Mouse (Mus musculus) forebrain, embryonic 11.5 days (tissue): ENCODE data around the gene Pdgfa. TPM values are rescaled to one million over a fixed set of nuclear protein-coding genes. Genes with fewer than 3 reads are reported as not detected.

Experiments used
- ATAC-seq: fragments of 200-750 bp; cut with Nextera tagmentation; replicated peaks from 2 replicates; pipeline ENCODE4 v1.8.0; 2017; ENCODE audit warnings: moderate TSS enrichment; ENCODE audit not compliant: low FRiP score
- DNase-seq: peaks from one replicate; pipeline ENCODE4 v3.0.0-alpha.2; 2017; ENCODE audit warnings: low spot score
- H3K27ac ChIP-seq: fragments of 300-500 bp; sonication (generic); 2 replicates; pipeline ENCODE4 v1.5.1; 2014; ENCODE audit warnings: low read depth, low read length
- H3K27me3 ChIP-seq: fragments of 300-500 bp; sonication (generic); 2 replicates; pipeline ENCODE4 v1.6.1; 2014; ENCODE audit warnings: mild to moderate bottlenecking, low read length, mixed read lengths; ENCODE audit not compliant: control insufficient read depth, insufficient read depth
- H3K36me3 ChIP-seq: fragments of 300-500 bp; sonication (generic); 2 replicates; pipeline ENCODE4 v1.6.1; 2014; ENCODE audit warnings: mild to moderate bottlenecking, low read length, moderate library complexity, mixed read lengths; ENCODE audit not compliant: control insufficient read depth, insufficient read depth
- H3K4me1 ChIP-seq: fragments of 300-500 bp; sonication (generic); replicated peaks from 2 replicates; pipeline ENCODE4 v1.6.1; 2014; ENCODE audit warnings: low read length, mixed read lengths; ENCODE audit not compliant: control insufficient read depth, insufficient read depth
- H3K4me2 ChIP-seq: fragments of 300-500 bp; sonication (generic); 2 replicates; pipeline ENCODE4 v1.6.1; 2014; ENCODE audit warnings: low read depth, mild to moderate bottlenecking, low read length, moderate library complexity, mixed read lengths; ENCODE audit not compliant: severe bottlenecking
- H3K4me3 ChIP-seq: fragments of 300-500 bp; sonication (generic); 2 replicates; pipeline ENCODE4 v1.5.1; 2014; ENCODE audit warnings: low read depth, low read length
- H3K9ac ChIP-seq: fragments of 300-500 bp; sonication (generic); 2 replicates; pipeline ENCODE4 v1.6.1; 2014; ENCODE audit warnings: low read length
- H3K9me3 ChIP-seq: fragments of 300-500 bp; sonication (generic); 2 replicates; pipeline ENCODE4 v1.6.1; 2016; ENCODE audit warnings: low read length, mixed read lengths; ENCODE audit not compliant: control insufficient read depth
- WGBS: fragments of 180-500 bp; shearing (Covaris S2); extraction: QIAGEN DNeasy Blood & Tissue Kit; methylation state at CpG from one replicate; pipeline ENCODE4 v1.1.7; 2014; 5-methylcytosine and 5-hydroxymethylcytosine counted together
- polyA plus RNA-seq: library from polyadenylated mRNA; unstranded; fragments of >200 nt; fragmentation: Nextera tagmentation; extraction: Ambion mirVana; gene quantifications from 2 replicates; pipeline ENCODE4 v1.2.1, GENCODE M21; 2014

The Pdgfa gene
- polyA plus RNA-seq, 1 experiment from 2014 or later: 9.4 TPM

DNA sequence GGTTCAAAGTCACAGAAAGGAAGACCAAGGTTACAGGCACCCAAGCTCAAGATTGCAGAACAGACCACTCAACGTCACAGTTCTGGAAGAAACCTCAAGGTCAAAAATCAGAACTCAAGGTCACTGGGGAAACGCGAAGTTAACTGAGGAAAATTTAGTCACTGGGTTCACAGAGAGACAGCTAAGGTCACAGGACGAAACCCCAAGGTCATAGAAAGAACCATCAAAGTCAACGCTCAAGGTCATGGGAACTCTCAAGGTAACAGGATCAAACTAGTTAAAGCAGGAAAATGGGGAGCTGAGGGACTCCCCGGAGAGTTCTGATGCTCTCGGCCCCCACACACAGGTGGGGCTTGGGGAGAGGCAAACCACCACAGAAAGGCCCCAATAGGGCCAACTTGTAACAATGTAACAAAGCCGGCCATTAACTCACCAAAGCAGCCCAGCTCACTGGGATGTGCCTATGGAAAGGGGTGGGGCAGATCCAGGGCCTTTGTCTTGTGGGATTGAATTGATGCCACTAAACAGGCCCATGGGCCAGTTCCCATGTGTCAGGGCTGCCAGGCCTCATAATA is 22.2 kb downstream of the Pdgfa start:
- Histone ChIP-seq H3K36me3 (no peaks in the 10 kb centered on the region; the same call in 1 of the 2 replicates), H3K27ac (no peak overlapping the region), H3K4me3 (no peak overlapping the region), H3K4me1 (no peaks in the 10 kb centered on the region), H3K27me3 (no peaks in the 10 kb centered on the region), H3K4me2 (no peak overlapping the region), H3K9me3 (no peaks in the 10 kb centered on the region), H3K9ac (no peak overlapping the region)
- ATAC-seq: no peak
- DNase-seq: no peak
- WGBS: 92% methylated on average over 8 of the region's 8 CpGs

DNA sequence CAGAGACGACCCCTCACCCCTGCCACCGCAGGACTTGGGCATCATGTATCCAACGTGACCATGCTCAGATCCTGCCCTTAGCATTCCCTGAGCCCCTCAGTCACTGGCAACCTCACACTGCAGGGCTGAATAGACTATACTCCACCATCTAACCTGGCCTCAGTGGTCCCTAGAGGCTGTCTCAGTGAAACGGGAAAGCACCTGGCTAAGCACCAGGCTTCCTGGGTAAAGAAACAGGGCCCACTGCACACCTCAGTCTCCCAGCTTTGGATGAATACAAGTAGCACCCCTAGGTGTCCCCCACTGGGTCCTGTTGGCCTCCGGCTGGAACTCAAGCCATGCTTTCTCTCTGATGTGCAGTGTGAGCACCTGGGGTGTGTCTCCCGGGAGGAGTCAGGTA is 23.7 kb downstream of the Pdgfa start:
- Histone ChIP-seq H3K4me1 (no peaks in the 10 kb centered on the region), H3K4me2 (no peak overlapping the region), H3K27me3 (no peaks in the 10 kb centered on the region), H3K9me3 (no peaks in the 10 kb centered on the region), H3K36me3 (no peaks in the 10 kb centered on the region; the same call in 1 of the 2 replicates), H3K9ac (no peak overlapping the region), H3K4me3 (no peak overlapping the region), H3K27ac (no peak overlapping the region)
- WGBS: 88% methylated on average over 6 of the region's 6 CpGs
- no peak for ATAC-seq
- DNase-seq: no peak

DNA sequence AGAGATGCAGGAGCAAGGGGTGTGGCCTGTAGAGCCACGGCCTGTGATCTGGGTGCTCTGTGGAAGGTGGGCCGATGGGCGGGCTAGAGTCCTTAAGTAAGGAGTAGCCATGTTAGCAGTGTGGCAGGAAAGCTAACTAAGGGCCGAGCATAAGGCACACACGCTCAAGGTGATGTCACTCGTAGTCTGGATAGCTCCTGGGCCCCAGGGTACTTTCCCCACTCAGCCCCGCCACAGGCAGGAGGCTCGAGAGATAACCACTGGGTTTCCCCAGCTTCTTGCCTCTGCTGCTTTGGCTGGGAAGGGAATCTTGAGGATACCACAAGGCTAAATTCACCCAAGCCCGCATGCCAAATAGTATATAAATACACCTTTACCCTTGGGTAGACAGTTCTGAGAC is 25.8 kb downstream of the Pdgfa start:
- no peaks in the 10 kb centered on the region for H3K27me3 ChIP-seq
- H3K27ac ChIP-seq: no peak overlapping the region
- H3K9me3 ChIP-seq: no peaks in the 10 kb centered on the region
- no peak overlapping the region for H3K9ac ChIP-seq
- 77% methylated on average over 9 of the region's 9 CpGs for WGBS
- no peaks in the 10 kb centered on the region for H3K4me1 ChIP-seq
- ATAC-seq: no peak
- no peaks in the 10 kb centered on the region; the same call in 1 of the 2 replicates for H3K36me3 ChIP-seq
- DNase-seq: no peak
- no peak overlapping the region for H3K4me3 ChIP-seq
- no peak overlapping the region for H3K4me2 ChIP-seq

DNA sequence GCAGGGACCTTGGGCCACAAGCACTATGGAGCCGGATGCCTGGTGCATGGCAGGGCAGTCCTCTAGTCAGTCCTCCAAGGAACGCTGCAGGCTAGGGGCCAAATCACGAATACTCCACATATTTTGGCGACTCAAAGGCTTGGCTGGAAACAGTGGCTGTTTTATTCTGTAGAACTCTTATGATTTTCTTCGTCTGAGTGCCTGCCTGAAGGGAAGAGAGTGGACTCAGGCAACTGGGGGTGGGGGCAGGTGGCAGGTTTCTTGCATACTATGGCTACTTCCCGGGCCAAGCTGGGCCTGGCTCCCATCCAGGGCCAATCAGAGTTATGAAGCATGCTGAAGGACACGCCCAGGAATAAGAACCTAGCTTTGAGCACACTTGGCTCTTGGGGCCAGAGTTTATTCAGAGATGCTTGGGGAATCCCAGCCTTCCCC is 27.1 kb downstream of the Pdgfa start:
- Histone ChIP-seq H3K27ac (no peak overlapping the region), H3K36me3 (no peaks in the 10 kb centered on the region; the same call in 1 of the 2 replicates), H3K9ac (no peak overlapping the region), H3K4me3 (no peak overlapping the region), H3K27me3 (no peaks in the 10 kb centered on the region), H3K9me3 (no peaks in the 10 kb centered on the region), H3K4me1 (no peaks in the 10 kb centered on the region), H3K4me2 (no peak overlapping the region)
- DNase-seq (no peak), ATAC-seq (no peak)
- WGBS: 73% methylated on average over 7 of the region's 7 CpGs

DNA sequence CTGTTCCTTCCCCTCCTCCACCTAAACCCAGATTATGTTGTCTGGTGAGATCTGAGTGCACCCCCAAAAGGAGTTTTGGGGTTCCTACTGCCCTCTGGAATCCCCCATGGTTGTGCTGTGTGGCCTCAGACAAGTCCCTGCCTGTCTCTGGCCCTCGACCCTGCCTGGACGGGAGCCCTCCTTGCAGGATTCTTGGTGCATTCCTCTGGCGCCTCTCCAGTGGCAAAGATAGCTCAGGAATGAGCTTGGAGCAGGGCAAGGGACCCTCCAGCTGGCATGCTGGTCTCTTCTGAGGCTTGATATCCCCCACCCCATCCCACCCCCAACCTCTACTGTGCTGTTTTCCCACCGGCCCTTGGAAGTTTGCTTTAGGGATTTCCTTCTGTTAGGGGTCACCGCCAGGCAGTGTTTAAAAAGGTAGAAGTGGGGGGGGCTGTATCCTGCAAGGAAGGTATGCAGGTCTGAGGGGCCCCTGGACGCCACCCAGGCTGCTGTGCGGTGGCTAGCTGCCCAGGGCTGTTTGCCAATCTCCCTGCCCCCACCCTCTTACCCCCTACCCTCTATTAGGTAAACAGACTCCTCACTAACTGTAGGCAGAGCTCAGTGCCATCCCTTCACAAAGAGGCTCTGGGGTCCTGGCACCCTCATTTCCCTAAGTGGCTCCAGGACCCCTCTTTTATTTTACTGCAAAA is 31.0 kb downstream of the Pdgfa start:
- Histone ChIP-seq H3K4me1 (no peaks in the 10 kb centered on the region), H3K4me3 (no peak overlapping the region), H3K27me3 (no peaks in the 10 kb centered on the region), H3K27ac (no peak overlapping the region), H3K9ac (no peak overlapping the region), H3K36me3 (no peaks in the 10 kb centered on the region), H3K4me2 (no peak overlapping the region), H3K9me3 (no peaks in the 10 kb centered on the region)
- DNase-seq (no peak), ATAC-seq (no peak)
- WGBS: 56% methylated on average over 7 of the region's 7 CpGs

DNA sequence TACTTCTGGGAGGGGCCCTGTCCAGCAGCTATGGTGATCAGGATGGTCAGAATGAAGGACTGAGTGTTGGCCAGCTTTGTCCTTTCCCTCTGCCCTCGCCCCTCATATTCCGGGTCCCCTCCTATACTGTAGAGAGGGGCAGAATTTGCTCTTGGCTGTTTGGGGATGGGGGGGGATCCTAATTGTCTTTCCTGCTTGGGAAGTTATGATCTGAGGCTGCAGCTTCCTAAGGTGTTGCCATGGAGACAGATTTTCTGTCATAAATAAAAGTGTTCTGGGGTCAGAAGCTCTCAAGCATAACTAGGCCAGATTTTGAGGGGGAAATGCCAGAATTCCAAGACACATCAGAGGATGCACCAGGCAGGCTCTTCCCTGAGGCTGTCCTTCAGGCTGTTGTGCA is 31.6 kb downstream of the Pdgfa start:
- DNase-seq: no peak
- no peaks in the 10 kb centered on the region for H3K9me3 ChIP-seq
- no peaks in the 10 kb centered on the region for H3K27me3 ChIP-seq
- no peak overlapping the region for H3K4me3 ChIP-seq
- 86% methylated on average over 2 of the region's 2 CpGs for WGBS
- no peaks in the 10 kb centered on the region for H3K4me1 ChIP-seq
- H3K4me2 ChIP-seq: no peak overlapping the region
- no peak overlapping the region for H3K27ac ChIP-seq
- ATAC-seq: no peak
- H3K36me3 ChIP-seq: no peaks in the 10 kb centered on the region
- no peak overlapping the region for H3K9ac ChIP-seq

DNA sequence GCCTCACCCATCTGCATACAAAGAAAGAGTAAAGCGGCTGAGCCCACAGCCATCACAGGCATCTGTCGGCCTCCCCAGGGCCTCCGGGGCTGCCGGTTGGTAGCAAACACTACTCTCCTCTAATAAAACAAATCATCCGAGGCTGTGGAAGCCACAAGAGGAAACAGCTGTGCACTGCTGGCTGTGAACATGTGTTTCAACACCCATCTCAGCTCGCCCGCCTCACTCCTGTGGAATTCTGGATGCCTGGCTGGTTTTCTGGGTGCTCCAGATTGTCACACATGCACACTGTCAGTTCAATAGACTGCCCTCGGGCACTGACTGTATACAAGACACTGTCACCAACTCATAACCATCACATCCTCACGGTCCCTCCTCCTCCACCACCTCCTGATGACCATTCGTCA is 40.7 kb downstream of the Pdgfa start:
- no peak overlapping the region for H3K4me3 ChIP-seq
- H3K27me3 ChIP-seq: no peaks in the 10 kb centered on the region
- H3K4me2 ChIP-seq: no peak overlapping the region
- DNase-seq (no peak), ATAC-seq (no peak)
- 79% methylated on average over 10 of the region's 10 CpGs for WGBS
- H3K27ac ChIP-seq: no peak overlapping the region
- no peaks in the 10 kb centered on the region for H3K9me3 ChIP-seq
- H3K4me1 ChIP-seq: no peaks in the 10 kb centered on the region
- no peak overlapping the region for H3K9ac ChIP-seq
- H3K36me3 ChIP-seq: no peaks in the 10 kb centered on the region

DNA sequence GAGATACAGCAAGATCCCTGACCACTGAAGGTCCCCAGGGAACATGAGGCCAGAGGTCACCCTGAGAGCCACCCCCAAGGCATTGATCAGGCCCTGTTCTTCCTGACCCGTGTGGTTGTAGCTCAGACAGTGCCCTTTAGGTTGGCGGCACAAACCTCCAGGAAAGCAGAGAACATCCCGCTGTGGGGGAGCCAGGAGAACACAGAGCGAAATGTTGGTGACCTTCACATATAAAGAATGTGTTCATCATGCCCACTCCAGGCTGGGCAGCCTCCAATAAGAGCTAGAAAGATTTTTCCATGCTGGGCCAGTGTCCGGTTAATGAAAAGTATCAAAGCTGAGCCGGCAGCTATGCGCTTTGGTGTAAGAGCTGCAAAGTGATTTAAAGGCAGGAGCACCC is 43.2 kb downstream of the Pdgfa start:
- ATAC-seq: no peak
- Histone ChIP-seq H3K4me2 (no peak overlapping the region), H3K27me3 (no peaks in the 10 kb centered on the region), H3K4me1 (no peaks in the 10 kb centered on the region), H3K9me3 (no peaks in the 10 kb centered on the region), H3K4me3 (no peak overlapping the region), H3K9ac (no peak overlapping the region), H3K27ac (no peak overlapping the region), H3K36me3 (no peaks in the 10 kb centered on the region)
- WGBS: 79% methylated on average over 7 of the region's 7 CpGs
- DNase-seq: no peak

DNA sequence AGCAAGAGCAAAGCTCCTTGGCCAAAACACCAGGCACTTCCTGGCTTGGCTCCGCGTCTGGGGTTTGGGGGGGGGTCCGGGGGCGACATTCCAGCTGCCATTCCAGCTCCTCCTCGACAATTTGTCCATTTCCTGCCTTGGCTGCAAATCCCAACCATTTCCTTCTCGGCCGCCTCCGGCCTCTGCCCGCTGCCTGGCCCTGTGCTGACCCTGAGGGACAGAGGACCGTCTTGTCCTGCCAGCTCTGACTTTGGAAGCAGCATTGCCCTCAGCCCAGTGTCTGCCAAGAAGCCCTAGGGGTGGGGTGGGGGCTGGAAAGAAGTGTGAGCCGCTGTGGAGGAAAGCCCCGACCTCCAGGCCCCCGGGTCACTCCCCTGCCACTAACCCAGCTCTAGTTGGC is 44.2 kb downstream of the Pdgfa start:
- no peak for DNase-seq
- no peak for ATAC-seq
- peaks cover 3% of the 10 kb centered on the region; the same call in 1 of the 2 replicates for H3K4me1 ChIP-seq
- no peak overlapping the region for H3K4me3 ChIP-seq
- 76% methylated on average over 13 of the region's 13 CpGs for WGBS
- H3K4me2 ChIP-seq: no peak overlapping the region
- no peaks in the 10 kb centered on the region for H3K36me3 ChIP-seq
- no peaks in the 10 kb centered on the region for H3K27me3 ChIP-seq
- H3K27ac ChIP-seq: no peak overlapping the region
- H3K9ac ChIP-seq: no peak overlapping the region
- H3K9me3 ChIP-seq: no peaks in the 10 kb centered on the region
